Mouse (Mus musculus): ENCODE data around the gene Gpc6. TPM values are rescaled to one million over a fixed set of nuclear protein-coding genes. Genes with fewer than 3 reads are reported as not detected.

The Gpc6 gene
- polyA plus RNA-seq, 1 experiment from 2014 or later = 18.8 TPM

DNA sequence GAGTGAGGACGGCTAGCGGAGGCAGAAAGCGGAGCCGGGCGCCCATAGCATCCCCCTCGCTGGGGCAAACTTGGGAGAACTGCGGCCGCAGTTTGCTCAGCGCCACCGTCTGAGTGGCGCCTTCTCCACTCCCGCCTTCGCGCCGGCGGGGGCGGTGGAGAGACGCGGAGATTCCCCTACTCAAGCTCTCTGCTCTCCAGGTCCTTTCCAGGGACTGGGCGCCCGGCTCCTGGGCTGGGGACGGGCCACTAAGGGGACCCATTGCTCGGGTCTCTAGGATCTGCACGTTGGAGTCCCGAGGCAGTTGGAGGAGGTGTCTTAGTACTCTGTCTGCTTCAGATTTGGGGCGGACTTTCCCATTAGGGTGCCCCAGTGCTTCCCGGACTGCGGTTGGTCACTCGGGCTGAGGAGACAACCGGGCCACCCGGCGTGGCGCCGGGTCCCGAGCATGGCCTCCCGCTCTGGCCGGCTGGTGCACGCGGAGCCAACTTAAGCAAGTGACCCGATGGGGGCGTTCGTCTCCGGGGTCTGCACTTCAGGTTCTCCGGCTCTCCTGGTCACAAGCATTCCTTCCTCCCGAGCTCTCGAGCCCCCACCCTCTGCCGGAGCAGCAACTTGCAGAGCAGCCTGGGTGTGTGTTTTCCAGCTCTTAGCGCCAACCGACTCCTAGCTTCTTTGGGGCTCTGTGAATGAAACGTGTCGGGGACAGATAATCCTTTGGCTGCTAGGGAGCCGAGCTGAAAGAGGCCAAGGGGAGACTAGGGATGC lies 1.5 kb downstream of the Gpc6 start:
- no peaks in the 10 kb centered on the region for H3K36me3 ChIP-seq (ENCODE audit: control insufficient read depth, insufficient read depth, low read length)
- no peaks in the 10 kb centered on the region for H3K9me3 ChIP-seq (ENCODE audit: control insufficient read depth, low read length)
- H3K4me1 ChIP-seq (replicated peaks; ENCODE audit: control insufficient read depth, insufficient read depth, low read length) = no peaks in the 10 kb centered on the region
- ATAC-seq (replicated peaks; ENCODE audit: low FRiP score) (peak; percentile 54), DNase-seq (ENCODE audit: low spot score) (peak; percentile 75)
- H3K4me2 ChIP-seq = peak overlapping the region; percentile 73
- H3K4me3 ChIP-seq (ENCODE audit: low read depth, low read length) = peak overlapping the region; percentile 66
- WGBS = under 1% methylated on average over 52 of the region's 52 CpGs
- peak overlapping the region; percentile 71 for H3K9ac ChIP-seq (ENCODE audit: low read depth, low read length)
- H3K27me3 ChIP-seq (replicated peaks; ENCODE audit: control insufficient read depth, insufficient read depth, low read length) = peaks cover 22% of the 10 kb centered on the region
- peak overlapping the region; percentile 85 for H3K27ac ChIP-seq (ENCODE audit: low read depth, low read length)

DNA sequence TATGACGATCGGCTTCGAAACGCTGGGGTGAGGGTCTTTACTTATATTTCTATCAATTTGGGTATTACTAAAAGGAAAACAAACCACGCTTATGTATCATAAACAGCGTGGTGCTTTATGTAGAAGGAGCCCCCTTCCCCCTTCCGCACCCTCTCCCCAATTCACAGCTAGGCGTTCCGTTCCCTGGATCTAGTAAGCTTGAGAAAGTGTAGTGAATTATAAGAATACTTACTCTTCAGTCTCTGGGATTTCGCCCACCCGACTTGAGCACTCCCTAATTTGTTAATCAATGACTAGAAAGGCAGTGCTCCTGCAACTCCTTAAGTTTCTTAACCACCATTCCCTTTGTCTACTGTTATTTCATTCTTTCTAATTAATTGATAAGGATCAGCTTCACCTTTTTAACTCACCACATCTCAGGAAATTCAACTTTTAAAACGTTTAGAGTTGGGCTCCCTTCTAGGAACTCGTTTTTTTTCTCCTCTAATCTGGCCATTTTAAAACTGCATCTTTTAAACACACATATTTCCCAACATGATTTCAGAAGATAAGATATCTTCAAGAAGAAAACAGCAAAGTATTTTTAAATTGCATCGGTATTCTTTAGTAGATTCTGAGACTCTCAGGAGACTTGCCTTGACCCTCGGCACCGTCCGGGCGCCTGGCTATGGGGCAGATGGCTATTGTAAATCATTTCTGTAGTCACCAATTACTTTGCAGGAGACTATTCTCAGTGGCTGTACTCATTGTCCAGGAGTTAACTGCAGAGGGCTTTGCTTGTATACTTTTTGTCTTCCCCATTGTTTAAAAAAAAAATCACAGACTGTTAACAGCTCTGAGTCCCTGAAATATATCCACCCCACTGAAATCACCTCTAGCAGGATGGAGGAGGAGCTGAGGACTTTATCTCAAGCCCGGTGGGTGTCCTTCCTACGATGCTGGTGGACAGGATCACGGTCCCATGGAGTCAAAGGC lies 2.5 kb downstream of the Gpc6 start:
- DNase-seq (ENCODE audit: low spot score) = no peak
- Histone ChIP-seq H3K27me3 (replicated peaks; ENCODE audit: control insufficient read depth, insufficient read depth, low read length) (peaks cover 22% of the 10 kb centered on the region), H3K4me2 (peak overlapping the region; percentile 73), H3K36me3 (ENCODE audit: control insufficient read depth, insufficient read depth, low read length) (no peaks in the 10 kb centered on the region), H3K4me1 (replicated peaks; ENCODE audit: control insufficient read depth, insufficient read depth, low read length) (no peaks in the 10 kb centered on the region), H3K4me3 (ENCODE audit: low read depth, low read length) (peak overlapping the region; percentile 66), H3K9me3 (ENCODE audit: control insufficient read depth, low read length) (no peaks in the 10 kb centered on the region), H3K27ac (ENCODE audit: low read depth, low read length) (peak overlapping the region; percentile 85; the same call in 1 of the 2 replicates), H3K9ac (ENCODE audit: low read depth, low read length) (peak overlapping the region; percentile 71)
- 3% methylated on average over 21 of the region's 21 CpGs for WGBS
- ATAC-seq (replicated peaks; ENCODE audit: low FRiP score) = no peak

DNA sequence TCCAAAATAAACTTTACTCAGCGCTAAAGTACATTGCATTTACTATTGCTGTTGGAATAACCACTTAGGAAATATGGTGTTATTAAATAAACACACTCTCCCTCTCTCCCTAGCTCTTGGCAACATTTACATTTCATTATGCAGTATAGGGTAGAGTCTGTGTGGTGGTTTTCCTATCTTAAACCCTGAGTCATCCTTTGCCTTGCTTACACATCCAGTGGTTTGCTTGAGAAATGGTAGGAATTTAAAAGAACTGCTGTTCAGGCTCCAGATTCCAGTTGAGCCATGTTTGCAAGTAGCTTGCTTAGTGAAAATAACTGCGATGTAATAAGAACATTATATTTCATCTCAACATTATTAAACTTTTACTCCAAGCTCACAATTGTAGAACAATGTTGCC lies 3.3 kb downstream of the Gpc6 start:
- Histone ChIP-seq H3K4me2 (peak overlapping the region; percentile 73), H3K9ac (ENCODE audit: low read depth, low read length) (no peak overlapping the region), H3K9me3 (ENCODE audit: control insufficient read depth, low read length) (no peaks in the 10 kb centered on the region), H3K27ac (ENCODE audit: low read depth, low read length) (no peak overlapping the region), H3K27me3 (replicated peaks; ENCODE audit: control insufficient read depth, insufficient read depth, low read length) (peaks cover 22% of the 10 kb centered on the region), H3K4me1 (replicated peaks; ENCODE audit: control insufficient read depth, insufficient read depth, low read length) (no peaks in the 10 kb centered on the region), H3K4me3 (ENCODE audit: low read depth, low read length) (peak overlapping the region; percentile 66; the same call in 1 of the 2 replicates), H3K36me3 (ENCODE audit: control insufficient read depth, insufficient read depth, low read length) (no peaks in the 10 kb centered on the region)
- WGBS = 55% methylated on average over 2 of the region's 2 CpGs
- DNase-seq (ENCODE audit: low spot score) (no peak), ATAC-seq (replicated peaks; ENCODE audit: low FRiP score) (no peak)

DNA sequence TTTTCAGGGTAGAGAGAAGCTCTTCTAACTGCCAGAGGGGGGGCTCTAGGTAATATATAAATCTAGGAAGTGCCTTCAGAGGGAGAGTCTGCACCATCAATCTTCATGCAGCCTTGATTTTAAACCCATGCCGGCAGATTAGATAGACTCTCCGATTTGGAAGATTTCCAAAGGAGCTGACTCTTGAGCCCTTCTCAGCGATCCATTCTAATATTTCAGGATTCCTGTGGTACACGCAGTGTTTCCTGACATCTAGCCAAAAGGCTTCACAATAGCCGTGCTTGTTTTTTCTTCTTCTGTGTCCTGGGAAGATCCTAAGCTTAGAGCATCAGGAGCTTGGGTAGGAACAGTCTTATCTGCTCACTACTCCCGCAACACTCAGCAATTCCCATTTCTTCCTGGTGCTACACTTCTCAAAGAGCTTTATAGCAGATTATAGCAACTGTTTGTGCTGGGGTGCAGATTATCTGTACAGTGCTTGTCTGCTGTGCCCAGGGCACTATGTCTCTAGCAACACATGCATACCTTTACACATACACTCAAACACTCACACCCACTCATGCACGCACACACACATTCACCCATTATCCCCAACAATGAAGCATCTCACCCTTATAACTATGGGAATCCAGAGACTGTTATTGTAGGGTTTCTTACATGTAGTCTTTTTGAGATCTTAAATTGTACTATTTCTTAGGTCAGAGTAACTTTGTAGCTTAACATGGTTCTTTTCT lies 3.8 kb downstream of the Gpc6 start:
- H3K4me2 ChIP-seq = peak overlapping the region; percentile 37; the same call in 1 of the 2 replicates
- DNase-seq (ENCODE audit: low spot score) = no peak
- 54% methylated on average over 7 of the region's 7 CpGs for WGBS
- peaks cover 22% of the 10 kb centered on the region for H3K27me3 ChIP-seq (replicated peaks; ENCODE audit: control insufficient read depth, insufficient read depth, low read length)
- no peaks in the 10 kb centered on the region for H3K9me3 ChIP-seq (ENCODE audit: control insufficient read depth, low read length)
- no peaks in the 10 kb centered on the region for H3K4me1 ChIP-seq (replicated peaks; ENCODE audit: control insufficient read depth, insufficient read depth, low read length)
- no peak overlapping the region for H3K9ac ChIP-seq (ENCODE audit: low read depth, low read length)
- no peak for ATAC-seq (replicated peaks; ENCODE audit: low FRiP score)
- H3K4me3 ChIP-seq (ENCODE audit: low read depth, low read length) = peak overlapping the region; percentile 6; the same call in 1 of the 2 replicates
- H3K27ac ChIP-seq (ENCODE audit: low read depth, low read length) = no peak overlapping the region
- no peaks in the 10 kb centered on the region for H3K36me3 ChIP-seq (ENCODE audit: control insufficient read depth, insufficient read depth, low read length)

DNA sequence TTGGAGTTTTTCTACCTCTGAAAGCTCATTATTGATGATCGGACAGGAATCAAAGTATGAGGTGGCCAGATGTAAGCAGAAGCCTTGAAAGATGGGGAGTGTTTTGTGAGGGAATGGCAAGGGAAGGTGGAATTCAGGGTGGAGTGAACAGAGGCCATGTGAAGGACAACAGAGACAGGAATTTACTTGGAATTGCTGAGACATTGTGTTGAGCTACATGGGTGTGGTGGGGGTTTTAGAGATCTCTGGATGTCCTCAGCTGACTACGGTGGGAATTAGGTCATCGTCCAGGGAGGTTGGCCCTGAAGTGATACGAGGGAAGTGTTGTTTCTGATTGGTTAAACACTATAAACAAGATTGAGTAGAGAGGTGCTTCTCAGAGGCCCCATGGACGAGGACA lies 8.7 kb downstream of the Gpc6 start:
- 49% methylated on average over 5 of the region's 5 CpGs for WGBS
- H3K4me3 ChIP-seq (ENCODE audit: low read depth, low read length) = no peak overlapping the region
- H3K27ac ChIP-seq (ENCODE audit: low read depth, low read length) = no peak overlapping the region
- H3K36me3 ChIP-seq (ENCODE audit: control insufficient read depth, insufficient read depth, low read length) = no peaks in the 10 kb centered on the region
- no peaks in the 10 kb centered on the region for H3K9me3 ChIP-seq (ENCODE audit: control insufficient read depth, low read length)
- DNase-seq (ENCODE audit: low spot score) (no peak), ATAC-seq (replicated peaks; ENCODE audit: low FRiP score) (no peak)
- H3K4me2 ChIP-seq = no peak overlapping the region
- no peaks in the 10 kb centered on the region for H3K4me1 ChIP-seq (replicated peaks; ENCODE audit: control insufficient read depth, insufficient read depth, low read length)
- no peak overlapping the region for H3K9ac ChIP-seq (ENCODE audit: low read depth, low read length)
- H3K27me3 ChIP-seq (replicated peaks; ENCODE audit: control insufficient read depth, insufficient read depth, low read length) = no peaks in the 10 kb centered on the region

DNA sequence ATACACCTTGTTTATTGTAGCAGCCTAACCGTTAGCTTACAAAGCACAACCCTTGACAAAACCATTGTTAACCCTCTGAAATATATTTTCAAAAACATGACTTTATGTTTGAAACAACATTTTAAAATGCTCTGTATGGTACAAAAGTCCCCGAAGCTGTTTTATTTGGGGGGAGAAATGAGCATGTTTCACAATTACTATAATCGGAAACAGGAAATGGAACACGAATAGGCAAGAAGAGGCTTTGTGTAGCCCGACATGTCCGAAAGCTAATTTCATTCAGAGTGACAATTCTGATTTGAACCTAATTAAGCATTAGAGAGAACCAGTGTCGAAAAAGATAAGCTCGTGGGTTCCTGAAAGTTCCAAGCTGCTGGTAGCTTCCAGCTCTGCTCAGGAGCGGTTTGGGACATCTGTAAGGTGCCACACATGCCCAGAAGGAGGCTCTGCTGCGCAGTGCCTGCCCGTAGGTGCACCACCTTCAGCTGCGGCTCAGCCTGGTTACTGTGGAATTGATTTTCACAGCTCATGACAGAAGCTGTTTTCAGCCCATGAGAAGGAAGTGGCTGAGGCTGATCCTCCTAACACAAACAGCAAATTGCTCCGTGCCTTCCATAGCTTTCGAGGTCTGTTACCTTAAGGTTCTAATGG lies 12.9 kb downstream of the Gpc6 start:
- 80% methylated on average over 14 of the region's 14 CpGs for WGBS
- H3K27ac ChIP-seq (ENCODE audit: low read depth, low read length) = no peak overlapping the region
- no peaks in the 10 kb centered on the region for H3K27me3 ChIP-seq (replicated peaks; ENCODE audit: control insufficient read depth, insufficient read depth, low read length)
- H3K4me2 ChIP-seq = no peak overlapping the region
- no peaks in the 10 kb centered on the region for H3K36me3 ChIP-seq (ENCODE audit: control insufficient read depth, insufficient read depth, low read length)
- H3K9ac ChIP-seq (ENCODE audit: low read depth, low read length) = no peak overlapping the region
- no peaks in the 10 kb centered on the region for H3K9me3 ChIP-seq (ENCODE audit: control insufficient read depth, low read length)
- no peak for DNase-seq (ENCODE audit: low spot score)
- H3K4me1 ChIP-seq (replicated peaks; ENCODE audit: control insufficient read depth, insufficient read depth, low read length) = no peaks in the 10 kb centered on the region
- no peak overlapping the region for H3K4me3 ChIP-seq (ENCODE audit: low read depth, low read length)
- no peak for ATAC-seq (replicated peaks; ENCODE audit: low FRiP score)

DNA sequence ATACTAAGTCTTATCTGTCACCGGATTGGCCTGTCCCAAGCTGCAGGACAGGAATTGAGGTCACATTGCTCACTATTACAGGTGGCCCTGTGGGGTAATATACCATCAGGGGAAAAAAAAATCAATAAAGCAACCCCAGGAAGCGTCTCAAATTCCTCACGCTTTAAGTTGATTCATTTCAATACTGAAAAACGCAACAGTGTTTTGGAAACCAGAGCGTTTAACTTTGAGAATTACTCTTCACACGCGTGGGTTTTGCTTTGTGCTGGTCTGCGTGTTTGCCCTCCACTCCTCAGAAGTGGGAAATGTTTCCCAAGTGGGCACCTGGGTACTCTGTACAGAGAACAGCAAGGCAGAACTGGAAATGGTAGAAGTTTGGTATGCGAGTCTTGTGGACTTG lies 13.6 kb downstream of the Gpc6 start:
- no peaks in the 10 kb centered on the region for H3K36me3 ChIP-seq (ENCODE audit: control insufficient read depth, insufficient read depth, low read length)
- H3K27me3 ChIP-seq (replicated peaks; ENCODE audit: control insufficient read depth, insufficient read depth, low read length) = no peaks in the 10 kb centered on the region
- no peak overlapping the region for H3K9ac ChIP-seq (ENCODE audit: low read depth, low read length)
- H3K4me2 ChIP-seq = no peak overlapping the region
- ATAC-seq (replicated peaks; ENCODE audit: low FRiP score) (no peak), DNase-seq (ENCODE audit: low spot score) (no peak)
- WGBS = 88% methylated on average over 9 of the region's 9 CpGs
- H3K4me1 ChIP-seq (replicated peaks; ENCODE audit: control insufficient read depth, insufficient read depth, low read length) = no peaks in the 10 kb centered on the region
- H3K4me3 ChIP-seq (ENCODE audit: low read depth, low read length) = no peak overlapping the region
- H3K9me3 ChIP-seq (ENCODE audit: control insufficient read depth, low read length) = no peaks in the 10 kb centered on the region
- H3K27ac ChIP-seq (ENCODE audit: low read depth, low read length) = no peak overlapping the region

DNA sequence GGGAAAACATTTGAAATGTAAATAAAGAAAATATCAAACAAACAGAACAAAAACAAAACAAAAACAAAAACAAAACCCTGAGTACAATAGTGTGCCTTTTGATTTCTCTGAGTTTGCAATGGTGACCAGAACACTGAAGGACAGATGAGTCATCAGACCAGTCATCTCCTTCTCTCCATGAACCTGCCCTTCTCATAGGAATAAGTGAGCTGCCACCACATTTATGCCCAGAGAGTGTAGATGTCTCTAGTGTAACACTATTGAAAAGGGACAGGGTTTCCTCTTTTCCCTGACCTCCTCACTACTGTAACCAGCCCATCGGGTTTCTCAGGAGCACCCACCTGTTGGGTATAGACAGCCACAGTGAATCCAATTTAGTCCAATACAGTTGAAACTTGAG lies 14.4 kb downstream of the Gpc6 start:
- Histone ChIP-seq H3K27ac (ENCODE audit: low read depth, low read length) (no peak overlapping the region), H3K4me2 (no peak overlapping the region), H3K36me3 (ENCODE audit: control insufficient read depth, insufficient read depth, low read length) (no peaks in the 10 kb centered on the region), H3K4me3 (ENCODE audit: low read depth, low read length) (no peak overlapping the region), H3K4me1 (replicated peaks; ENCODE audit: control insufficient read depth, insufficient read depth, low read length) (no peaks in the 10 kb centered on the region), H3K9me3 (ENCODE audit: control insufficient read depth, low read length) (no peaks in the 10 kb centered on the region), H3K27me3 (replicated peaks; ENCODE audit: control insufficient read depth, insufficient read depth, low read length) (no peaks in the 10 kb centered on the region), H3K9ac (ENCODE audit: low read depth, low read length) (no peak overlapping the region)
- 100% methylated on average over 1 of the region's 1 CpGs for WGBS
- ATAC-seq (replicated peaks; ENCODE audit: low FRiP score) (no peak), DNase-seq (ENCODE audit: low spot score) (no peak)

Data from liver, embryonic 11.5 days (tissue).